ENCODE assay signal across 9 mouse cellular contexts in genomic region chr2:167753898-167754297, GRCm38 (mm10).
DNase-seq lines count a peak whose midpoint lies in the region; ATAC-seq and TF ChIP-seq lines count a peak whose summit lies in the region.
"Had no signal": no experiment of that assay in that cellular context is flagged by ENCODE, and none has a peak within 500 bp of the region (broad histone marks: within the 10 kb centered on the region; RNA-seq: fewer than 3 reads in every experiment).

No protein-coding gene starts in this region.

- no peak overlapping the region for H3K4me3 ChIP-seq in kidney, embryonic 14.5 days (ENCODE audit: low read length)
- no peak overlapping the region for H3K4me3 ChIP-seq in liver, embryonic 14.5 days (ENCODE audit: insufficient read depth in 1 of 2, low read depth in 2 of 2, low read length in 2 of 2)
- H3K4me3 ChIP-seq in midbrain, embryonic 15.5 days = no peak overlapping the region
- H3K4me3 ChIP-seq: limb, embryonic 13.5 days had no signal

- WGBS in kidney, embryonic 14.5 days = 70% methylated on average over 9 of the region's 9 CpGs
- WGBS in liver, embryonic 14.5 days (ENCODE audit: insufficient replicate concordance) = 13% methylated on average over 9 of the region's 9 CpGs
- 77% methylated on average over 9 of the region's 9 CpGs for WGBS in midbrain, embryonic 15.5 days

- no peaks in the 10 kb centered on the region for H3K9me3 ChIP-seq in kidney, embryonic 14.5 days (ENCODE audit: control insufficient read depth, low read length)
- H3K9me3 ChIP-seq in liver, embryonic 14.5 days (ENCODE audit: control insufficient read depth, low read length) = no peaks in the 10 kb centered on the region
- H3K9me3 ChIP-seq in midbrain, embryonic 15.5 days = no peaks in the 10 kb centered on the region
- H3K9me3 ChIP-seq: limb, embryonic 13.5 days had no signal

- no peaks in the 10 kb centered on the region for H3K36me3 ChIP-seq in kidney, embryonic 14.5 days (ENCODE audit: control insufficient read depth, insufficient read depth, low read length)
- no peaks in the 10 kb centered on the region for H3K36me3 ChIP-seq in liver, embryonic 14.5 days (replicated peaks; ENCODE audit: control insufficient read depth, insufficient read depth, low read depth)
- H3K36me3 ChIP-seq in midbrain, embryonic 15.5 days (replicated peaks) = no peaks in the 10 kb centered on the region
- H3K36me3 ChIP-seq: limb, embryonic 13.5 days had no signal

- no peak overlapping the region for H3K27ac ChIP-seq in kidney, embryonic 14.5 days (ENCODE audit: low read depth, low read length)
- no peak overlapping the region for H3K27ac ChIP-seq in liver, embryonic 14.5 days
- no peak overlapping the region for H3K27ac ChIP-seq in midbrain, embryonic 15.5 days
- H3K27ac ChIP-seq: limb, embryonic 13.5 days had no signal

- no peaks in the 10 kb centered on the region; the same call in 1 of the 2 replicates for H3K27me3 ChIP-seq in kidney, embryonic 14.5 days (ENCODE audit: control insufficient read depth, insufficient read depth, low read length)
- H3K27me3 ChIP-seq in liver, embryonic 14.5 days (ENCODE audit: control insufficient read depth, insufficient read depth, low read length) = no peaks in the 10 kb centered on the region
- no peaks in the 10 kb centered on the region for H3K27me3 ChIP-seq in midbrain, embryonic 15.5 days (replicated peaks)
- H3K27me3 ChIP-seq: limb, embryonic 13.5 days had no signal

- TF ChIP-seq CTCF in liver, embryonic 14.5 days (IDR thresholded peaks at IDR 0.05; ENCODE audit: low read depth) = no peak

- no peak overlapping the region for H3K4me2 ChIP-seq in kidney, embryonic 14.5 days (replicated peaks; ENCODE audit: low read depth, low read length)
- H3K4me2 ChIP-seq in liver, embryonic 14.5 days (ENCODE audit: low read depth) = no peak overlapping the region
- H3K4me2 ChIP-seq in midbrain, embryonic 15.5 days = no peak overlapping the region
- H3K4me2 ChIP-seq: limb, embryonic 13.5 days had no signal

- peak; percentile 38 for TF ChIP-seq EP300 in liver, embryonic 14.5 days (IDR thresholded peaks at IDR 0.05; ENCODE audit: low read depth)

- peak; percentile 30 for DNase-seq in kidney, adult 9 months
- peak; percentile 26 to 29 for DNase-seq in frontal cortex, postnatal 36 days (ENCODE audit: low spot score in 2 of 2)
- DNase-seq in liver, embryonic 14.5 days (ENCODE audit: low read depth in 3 of 3, low spot score in 3 of 3) = no peak
- DNase-seq in spleen, adult 18-20 months = peak; percentile 66 to 73
- no peak for DNase-seq in cerebellum, postnatal 36 days
- DNase-seq in urinary bladder, postnatal 14 days (ENCODE audit: low spot score) = no peak

- peaks cover 4% of the 10 kb centered on the region; the same call in 1 of the 2 replicates for H3K4me1 ChIP-seq in kidney, embryonic 14.5 days (ENCODE audit: control insufficient read depth, insufficient read depth, low read length)
- peaks cover 4 to 15% of the 10 kb centered on the region in 2 experiments; a peak in 2 of 4 replicates for H3K4me1 ChIP-seq in liver, embryonic 14.5 days (replicated peaks; ENCODE audit: control insufficient read depth in 2 of 2, insufficient read depth in 2 of 2, low read length in 1 of 2)
- H3K4me1 ChIP-seq in midbrain, embryonic 15.5 days = no peaks in the 10 kb centered on the region
- H3K4me1 ChIP-seq: limb, embryonic 13.5 days had no signal

- no peak for ATAC-seq in kidney, embryonic 14.5 days (ENCODE audit: low FRiP score, low TSS enrichment)
- ATAC-seq in liver, embryonic 14.5 days (ENCODE audit: insufficient read depth) = peak; percentile 52; the same call in 1 of the 2 replicates
- no peak for ATAC-seq in midbrain, embryonic 15.5 days (replicated peaks)

- no peak overlapping the region for H3K9ac ChIP-seq in kidney, embryonic 14.5 days (ENCODE audit: low read depth, low read length)
- no peak overlapping the region for H3K9ac ChIP-seq in liver, embryonic 14.5 days (replicated peaks)
- no peak overlapping the region for H3K9ac ChIP-seq in midbrain, embryonic 15.5 days
- H3K9ac ChIP-seq: limb, embryonic 13.5 days had no signal

Comparison
In these comparisons a context has a peak if more than half of its experiments do, and no peak if none do; other contexts are left out.
1. DNase-seq: peak in kidney, adult 9 months (single experiment), frontal cortex, postnatal 36 days (2 of 2) and spleen, adult 18-20 months (2 of 2); none in liver, embryonic 14.5 days (0 of 3), cerebellum, postnatal 36 days (0 of 2) and urinary bladder, postnatal 14 days (single experiment).